Mouse (Mus musculus) hindbrain, embryonic 10.5 days (tissue): ENCODE data around the gene Rgs3. TPM values are rescaled to one million over a fixed set of nuclear protein-coding genes. Genes with fewer than 3 reads are reported as not detected.

Source experiments
- DNase-seq: peaks from one replicate; pipeline ENCODE4 v3.0.0-alpha.2; 2017; ENCODE audit warnings: low spot score
- H3K27ac ChIP-seq: fragments of 300-500 bp; sonication (generic); 2 replicates; pipeline ENCODE4 v1.5.1; 2016; ENCODE audit warnings: mild to moderate bottlenecking, moderate library complexity
- H3K27me3 ChIP-seq: fragments of 300-500 bp; sonication (generic); 2 replicates; pipeline ENCODE4 v1.6.1; 2016; ENCODE audit warnings: mild to moderate bottlenecking; ENCODE audit not compliant: poor library complexity, insufficient read depth, severe bottlenecking
- H3K36me3 ChIP-seq: fragments of 300-500 bp; sonication (generic); 2 replicates; pipeline ENCODE4 v1.6.1; 2016; ENCODE audit warnings: mild to moderate bottlenecking, moderate library complexity
- H3K4me1 ChIP-seq: fragments of 300-500 bp; sonication (generic); replicated peaks from 2 replicates; pipeline ENCODE4 v1.6.1; 2016; ENCODE audit warnings: mild to moderate bottlenecking
- H3K4me3 ChIP-seq: fragments of 300-500 bp; sonication (generic); 2 replicates; pipeline ENCODE4 v1.5.1; 2016; ENCODE audit warnings: mild to moderate bottlenecking, moderate library complexity
- H3K9me3 ChIP-seq: fragments of 300-500 bp; sonication (generic); 2 replicates; pipeline ENCODE4 v1.6.1; 2016; ENCODE audit warnings: mild to moderate bottlenecking, moderate library complexity
- WGBS: fragments of 180-500 bp; shearing (Covaris S2); methylation state at CpG from one replicate; pipeline ENCODE4 v1.1.7; 2016; 5-methylcytosine and 5-hydroxymethylcytosine counted together
- polyA plus RNA-seq: library from polyadenylated mRNA; unstranded; fragments of >200 nt; fragmentation: Nextera tagmentation; extraction: Ambion mirVana; gene quantifications from 2 replicates; pipeline ENCODE4 v1.2.1, GENCODE M21; 2016

Rgs3 gene
- polyA plus RNA-seq, 1 experiment from 2014 or later = 48.6 TPM

DNA sequence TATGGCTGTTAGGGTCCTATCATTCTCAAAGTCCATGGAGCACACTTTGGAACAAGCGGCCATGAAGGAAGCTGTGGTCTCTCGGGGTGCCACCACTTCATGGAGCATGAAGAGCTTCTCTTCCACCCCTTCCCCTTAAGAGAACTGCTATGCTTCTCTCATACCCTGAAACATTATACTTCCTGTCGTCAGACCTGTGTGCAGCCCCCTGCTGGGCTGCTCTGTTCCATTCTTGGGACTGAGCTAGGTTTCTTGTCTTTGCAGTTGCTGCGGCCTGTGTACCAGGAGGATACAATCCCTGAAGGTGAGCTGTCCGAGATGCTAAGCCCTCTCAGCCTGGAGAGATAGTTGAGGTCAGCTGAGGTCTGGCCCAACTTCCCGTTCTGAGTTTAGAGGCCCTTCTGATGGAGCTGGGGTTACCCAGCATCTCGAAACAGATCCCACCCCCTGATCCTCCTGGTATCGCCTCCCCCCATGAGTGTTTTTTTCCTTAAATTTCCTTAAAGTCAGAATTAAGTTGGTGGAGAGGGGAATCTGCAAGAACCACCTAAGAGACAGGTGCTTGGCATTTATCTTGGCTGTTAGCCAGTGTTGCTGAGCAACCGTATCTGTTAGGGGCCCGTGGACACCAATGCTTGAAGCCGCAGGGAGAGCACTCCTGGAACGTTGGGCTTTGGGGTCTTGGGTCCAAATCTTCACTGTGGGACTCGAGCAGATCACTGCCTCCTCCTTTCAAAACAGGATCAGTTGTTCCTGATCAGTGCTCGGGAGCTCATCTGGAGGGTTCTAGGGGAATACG lies 66.8 kb downstream of the Rgs3 start:
- DNase-seq = no peak
- Histone ChIP-seq H3K36me3 (peaks cover 9% of the 10 kb centered on the region; the same call in 1 of the 2 replicates), H3K27ac (peak overlapping the region; percentile 88), H3K4me3 (no peak overlapping the region), H3K27me3 (no peaks in the 10 kb centered on the region), H3K4me1 (peaks cover 95% of the 10 kb centered on the region), H3K9me3 (no peaks in the 10 kb centered on the region)
- WGBS = 80% methylated on average over 15 of the region's 15 CpGs

DNA sequence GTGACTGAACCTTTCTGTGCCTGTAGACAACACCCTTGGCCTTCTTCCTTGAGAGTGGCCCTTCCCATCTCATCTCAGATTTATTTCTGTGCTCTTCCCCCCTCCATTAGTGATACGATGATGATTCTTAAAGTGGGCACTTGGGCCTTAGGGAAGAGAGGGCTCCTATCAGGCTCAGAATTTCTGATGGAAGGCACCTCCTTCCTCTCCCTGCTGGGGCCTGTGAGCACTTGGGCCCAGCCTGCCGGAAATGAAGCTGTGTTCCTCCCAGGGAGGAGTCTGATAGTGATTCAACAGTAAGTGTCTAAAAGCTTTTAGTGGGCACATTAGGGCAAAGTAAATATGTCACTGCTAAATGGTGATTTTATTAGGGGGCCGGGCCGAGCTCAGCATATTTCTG lies 67.7 kb downstream of the Rgs3 start:
- no peaks in the 10 kb centered on the region for H3K27me3 ChIP-seq
- peak overlapping the region; percentile 46; the same call in 1 of the 2 replicates for H3K27ac ChIP-seq
- peaks cover 88% of the 10 kb centered on the region for H3K4me1 ChIP-seq
- H3K9me3 ChIP-seq = no peaks in the 10 kb centered on the region
- WGBS = 87% methylated on average over 4 of the region's 4 CpGs
- peaks cover 9% of the 10 kb centered on the region; the same call in 1 of the 2 replicates for H3K36me3 ChIP-seq
- DNase-seq = no peak
- no peak overlapping the region for H3K4me3 ChIP-seq

DNA sequence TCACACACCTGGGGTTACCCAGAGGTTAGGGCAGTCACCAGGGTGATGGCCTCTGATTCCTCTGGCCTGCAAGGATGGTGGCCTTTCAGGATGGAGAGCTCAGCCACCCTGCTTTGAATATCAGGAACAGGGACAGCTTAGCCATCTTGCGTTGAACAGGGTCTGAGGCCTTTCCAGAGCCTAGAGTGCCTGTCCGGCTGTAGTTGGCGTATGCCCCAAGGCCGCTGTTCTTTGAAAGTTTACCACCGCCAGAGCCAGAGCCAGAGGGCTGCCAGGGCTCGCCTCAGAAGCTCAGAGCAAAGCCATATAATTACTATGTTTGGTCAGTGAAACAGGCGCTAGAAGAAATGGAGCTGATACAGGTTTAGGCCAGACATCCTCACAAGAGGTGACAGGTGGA lies 68.9 kb downstream of the Rgs3 start:
- H3K4me3 ChIP-seq = no peak overlapping the region
- WGBS = 85% methylated on average over 7 of the region's 7 CpGs
- peaks cover 14% of the 10 kb centered on the region; the same call in 1 of the 2 replicates for H3K36me3 ChIP-seq
- no peak for DNase-seq
- no peaks in the 10 kb centered on the region for H3K9me3 ChIP-seq
- peaks cover 76% of the 10 kb centered on the region for H3K4me1 ChIP-seq
- no peaks in the 10 kb centered on the region for H3K27me3 ChIP-seq
- H3K27ac ChIP-seq = no peak overlapping the region

DNA sequence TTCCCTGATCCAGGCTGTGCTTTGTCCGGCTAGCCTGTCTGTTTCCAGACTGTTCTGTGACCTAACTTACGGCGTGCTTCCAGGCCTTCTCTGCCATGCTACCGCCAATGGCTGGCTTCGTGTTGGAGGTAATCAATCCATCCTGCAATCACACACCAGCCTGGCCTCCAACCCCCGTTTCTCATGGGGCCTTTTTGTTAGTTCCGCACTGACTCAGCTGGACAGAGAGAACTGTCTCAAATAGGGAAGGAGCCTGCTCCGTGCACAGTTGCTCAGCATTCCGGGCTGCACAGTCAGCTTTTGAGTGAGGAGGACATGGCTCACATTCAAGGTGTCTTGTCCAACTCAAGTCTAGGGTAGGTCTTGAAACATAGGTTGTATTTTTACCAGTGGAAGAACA lies 69.8 kb downstream of the Rgs3 start:
- H3K27me3 ChIP-seq = no peaks in the 10 kb centered on the region
- H3K27ac ChIP-seq = peak overlapping the region; percentile 60
- H3K4me3 ChIP-seq = no peak overlapping the region
- WGBS = 62% methylated on average over 9 of the region's 9 CpGs
- peaks cover 76% of the 10 kb centered on the region for H3K4me1 ChIP-seq
- no peak for DNase-seq
- peaks cover 14% of the 10 kb centered on the region; the same call in 1 of the 2 replicates for H3K36me3 ChIP-seq
- H3K9me3 ChIP-seq = no peaks in the 10 kb centered on the region

DNA sequence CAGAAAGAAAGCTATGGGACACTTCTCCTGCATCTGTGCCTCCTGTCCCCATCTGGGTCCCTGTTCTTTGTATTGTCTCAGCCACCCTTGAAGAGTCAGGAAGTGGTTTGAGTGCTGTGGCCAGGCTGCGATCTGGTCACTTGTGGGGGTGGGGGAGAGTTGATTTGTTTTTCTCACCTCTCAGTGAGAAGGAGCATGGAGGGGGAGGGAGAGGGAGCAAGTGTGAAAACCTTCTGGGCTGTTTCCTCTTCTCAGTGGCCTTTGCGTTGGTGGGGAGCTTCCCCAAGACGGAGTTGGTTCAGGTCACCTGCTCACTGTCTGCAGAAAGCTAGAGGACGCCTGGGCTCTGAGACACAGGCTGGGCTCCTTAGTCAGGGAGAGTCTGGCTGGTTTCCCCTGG lies 70.3 kb downstream of the Rgs3 start:
- WGBS = 48% methylated on average over 4 of the region's 4 CpGs
- Histone ChIP-seq H3K4me1 (peaks cover 75% of the 10 kb centered on the region), H3K27me3 (no peaks in the 10 kb centered on the region), H3K9me3 (no peaks in the 10 kb centered on the region), H3K36me3 (peaks cover 14% of the 10 kb centered on the region; the same call in 1 of the 2 replicates), H3K4me3 (no peak overlapping the region), H3K27ac (peak overlapping the region; percentile 60)
- no peak for DNase-seq

DNA sequence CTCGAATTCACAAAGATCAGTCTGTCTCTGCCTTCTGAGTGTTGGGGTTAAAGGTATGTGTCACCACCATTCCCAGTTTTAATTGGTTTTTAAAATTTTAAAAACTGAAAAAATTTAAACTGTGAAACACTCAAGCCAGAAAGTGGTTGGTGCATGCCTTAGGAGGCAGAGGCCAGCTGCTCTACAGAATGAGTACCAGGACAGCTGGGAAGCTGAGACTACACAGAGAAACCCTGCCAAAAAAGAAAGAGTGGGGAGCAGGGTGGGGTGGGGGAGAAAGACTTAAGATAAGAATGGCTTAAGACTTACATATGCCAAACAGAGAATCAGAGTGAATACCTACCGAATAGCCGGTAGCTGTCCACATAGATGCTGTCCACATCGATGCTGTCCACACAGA lies 73.6 kb downstream of the Rgs3 start:
- H3K27me3 ChIP-seq = 0 out of 2 replicates have a peak, but pooled peaks cover 5% of the 10 kb centered on the region
- 95% methylated on average over 4 of the region's 4 CpGs for WGBS
- H3K27ac ChIP-seq = no peak overlapping the region; the same call in 1 of the 2 replicates
- DNase-seq = no peak
- no peaks in the 10 kb centered on the region for H3K9me3 ChIP-seq
- H3K4me3 ChIP-seq = no peak overlapping the region
- H3K4me1 ChIP-seq = peaks cover 48% of the 10 kb centered on the region
- H3K36me3 ChIP-seq = 0 out of 2 replicates have a peak, but pooled peaks cover 5% of the 10 kb centered on the region

DNA sequence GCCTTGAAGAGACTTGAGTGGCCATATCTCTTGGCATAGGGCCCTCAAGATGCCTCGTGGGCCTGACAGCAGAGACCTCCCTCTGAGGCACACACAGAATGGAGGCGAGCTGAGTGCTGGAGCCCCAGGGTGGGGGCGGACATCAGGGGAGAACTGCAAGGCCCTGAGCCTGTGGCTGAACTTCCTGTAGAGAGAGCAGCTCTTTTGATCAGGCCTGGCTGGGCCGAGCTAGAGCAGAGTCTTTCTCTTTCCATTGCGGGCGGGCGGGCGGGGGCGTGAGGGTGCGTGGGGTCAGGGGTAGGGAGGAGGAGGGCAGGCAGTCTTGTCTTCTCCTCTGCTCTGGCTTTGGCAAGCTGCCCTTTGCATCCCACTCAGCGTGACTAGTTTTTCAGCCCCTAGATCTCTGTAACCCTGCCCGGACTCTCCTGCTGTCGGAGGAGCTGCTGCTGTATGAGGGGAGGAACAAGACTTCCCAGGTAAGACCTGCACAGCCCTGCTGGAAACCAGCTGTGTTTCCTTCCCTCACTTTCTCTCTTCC lies 74.5 kb downstream of the Rgs3 start:
- Histone ChIP-seq H3K27ac (peak overlapping the region; percentile 67), H3K4me3 (no peak overlapping the region), H3K9me3 (no peaks in the 10 kb centered on the region), H3K36me3 (0 out of 2 replicates have a peak, but pooled peaks cover 5% of the 10 kb centered on the region), H3K27me3 (0 out of 2 replicates have a peak, but pooled peaks cover 6% of the 10 kb centered on the region), H3K4me1 (peaks cover 40% of the 10 kb centered on the region)
- no peak for DNase-seq
- 52% methylated on average over 13 of the region's 13 CpGs for WGBS

DNA sequence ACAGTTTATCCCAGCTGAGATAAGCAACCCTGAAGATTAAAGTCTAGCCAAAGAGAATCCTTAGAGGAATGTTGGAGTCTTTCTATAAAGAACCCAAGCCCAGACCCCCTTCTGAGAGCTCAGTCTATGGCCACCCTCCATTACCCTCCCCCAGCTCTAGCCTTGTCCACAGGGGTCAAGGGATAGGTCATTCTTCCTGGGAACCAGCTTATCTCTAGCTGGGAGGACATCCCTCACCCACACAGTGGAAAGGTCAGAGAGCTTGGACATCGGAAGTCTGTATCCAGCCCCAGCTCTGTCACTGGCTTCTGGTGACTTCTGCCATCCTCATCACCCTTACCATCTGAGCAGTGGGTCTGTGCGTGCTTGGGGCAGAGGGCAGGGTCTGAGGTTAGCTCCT lies 75.2 kb downstream of the Rgs3 start:
- H3K27me3 ChIP-seq = peaks cover 10% of the 10 kb centered on the region; the same call in 1 of the 2 replicates
- WGBS = 79% methylated on average over 2 of the region's 2 CpGs
- no peak for DNase-seq
- H3K4me1 ChIP-seq = peaks cover 33% of the 10 kb centered on the region
- H3K4me3 ChIP-seq = no peak overlapping the region
- H3K36me3 ChIP-seq = 0 out of 2 replicates have a peak, but pooled peaks cover 5% of the 10 kb centered on the region
- H3K27ac ChIP-seq = no peak overlapping the region
- H3K9me3 ChIP-seq = no peaks in the 10 kb centered on the region

DNA sequence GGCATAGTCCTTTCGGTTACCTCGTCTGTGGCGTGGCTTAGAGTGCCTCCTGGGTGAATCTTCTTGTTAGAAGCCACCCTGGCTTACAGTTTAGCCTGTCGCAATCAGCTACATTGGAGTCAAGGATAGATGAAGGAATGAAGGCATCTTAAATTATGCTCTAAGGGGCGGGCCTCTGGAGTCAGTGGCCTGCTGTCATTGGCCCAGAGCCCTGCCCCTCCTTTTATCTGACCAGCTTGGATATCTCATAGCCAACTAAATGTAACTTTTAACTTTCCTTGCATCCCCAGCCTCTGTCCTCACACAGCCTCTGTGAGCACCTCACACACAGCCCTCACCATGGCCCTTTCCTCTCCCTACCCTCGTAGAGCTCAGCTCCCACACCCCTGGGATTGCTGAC lies 76.4 kb downstream of the Rgs3 start:
- 0 out of 2 replicates have a peak, but pooled peaks cover 11% of the 10 kb centered on the region for H3K36me3 ChIP-seq
- no peaks in the 10 kb centered on the region for H3K9me3 ChIP-seq
- WGBS = 91% methylated on average over 6 of the region's 6 CpGs
- DNase-seq = no peak
- H3K27me3 ChIP-seq = peaks cover 22% of the 10 kb centered on the region
- H3K4me3 ChIP-seq = no peak overlapping the region
- no peak overlapping the region for H3K27ac ChIP-seq
- H3K4me1 ChIP-seq = peaks cover 26% of the 10 kb centered on the region

DNA sequence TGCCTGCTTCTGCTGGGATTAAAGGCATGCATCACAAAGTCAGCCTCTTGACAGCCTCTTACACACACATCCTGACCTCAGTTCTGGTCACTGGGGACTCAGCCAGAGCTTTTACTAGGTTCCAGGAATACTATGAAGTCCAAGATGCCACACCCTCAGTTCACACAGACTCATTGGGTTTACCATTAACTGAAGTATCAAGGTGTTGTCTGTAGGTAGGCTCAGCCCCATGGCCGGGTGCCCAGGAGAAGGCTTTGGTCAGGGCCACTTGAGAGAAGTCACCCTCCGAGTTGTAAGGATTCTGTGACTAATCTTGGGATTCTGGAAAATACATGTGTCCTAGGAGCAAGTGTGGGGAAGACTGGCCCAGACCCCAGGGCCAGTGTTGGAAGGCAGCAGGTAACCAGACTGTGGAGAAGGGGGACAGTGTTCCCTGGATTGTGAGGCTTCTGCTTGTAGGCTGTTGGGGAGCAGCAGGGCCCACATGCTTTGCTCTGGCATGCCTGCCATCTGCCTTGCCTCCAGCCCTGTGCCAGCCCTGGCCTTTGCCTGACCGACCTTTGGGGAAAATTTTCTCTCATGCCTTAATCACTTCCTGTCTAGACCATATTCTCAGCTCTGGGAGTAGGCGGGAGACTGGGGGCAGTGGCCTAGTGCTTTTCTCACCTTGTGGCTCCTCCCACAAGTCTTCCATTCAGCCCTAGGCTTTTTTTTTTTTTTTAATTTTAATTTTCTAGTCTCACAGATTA lies 78.4 kb downstream of the Rgs3 start:
- no peak overlapping the region for H3K27ac ChIP-seq
- H3K27me3 ChIP-seq = peaks cover 42% of the 10 kb centered on the region
- peaks cover 40% of the 10 kb centered on the region for H3K4me1 ChIP-seq
- 0 out of 2 replicates have a peak, but pooled peaks cover 6% of the 10 kb centered on the region for H3K36me3 ChIP-seq
- no peak for DNase-seq
- H3K4me3 ChIP-seq = no peak overlapping the region
- 84% methylated on average over 4 of the region's 4 CpGs for WGBS
- no peaks in the 10 kb centered on the region for H3K9me3 ChIP-seq

DNA sequence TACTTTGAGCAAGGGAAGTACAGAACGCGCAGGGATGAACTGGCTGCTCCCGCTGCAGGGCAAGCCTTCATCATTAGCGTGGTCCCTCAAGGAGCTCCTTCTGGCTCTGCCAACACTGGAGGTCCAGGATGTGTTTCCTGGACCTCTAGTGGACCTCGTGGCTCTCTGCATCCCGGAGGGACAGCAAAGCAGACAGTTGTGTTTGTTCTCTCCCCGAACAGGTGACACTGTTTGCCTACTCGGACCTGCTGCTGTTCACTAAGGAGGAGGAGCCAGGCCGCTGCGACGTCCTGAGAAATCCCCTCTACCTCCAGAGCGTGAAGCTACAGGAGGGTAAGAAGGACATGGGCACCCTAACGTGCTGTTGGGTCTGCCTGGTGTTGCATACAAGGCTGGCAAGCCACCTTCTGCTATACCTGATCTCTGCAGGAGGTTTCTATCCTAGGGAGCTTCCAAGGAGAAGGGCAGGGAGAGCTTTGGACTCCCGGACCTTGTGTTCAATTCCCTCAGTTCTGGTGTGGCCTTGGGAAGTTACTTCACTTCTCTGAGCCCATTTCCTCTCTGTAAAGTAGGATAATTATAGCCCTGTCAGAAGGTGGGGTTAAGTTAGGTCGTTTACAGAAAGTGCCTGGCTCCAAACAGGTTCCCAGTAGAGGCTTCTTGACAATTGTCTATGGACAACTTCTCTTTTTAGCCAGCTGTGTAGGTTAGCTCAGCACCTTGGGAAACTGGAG lies 81.0 kb downstream of the Rgs3 start:
- Histone ChIP-seq H3K36me3 (peaks cover 7% of the 10 kb centered on the region; the same call in 1 of the 2 replicates), H3K4me3 (no peak overlapping the region), H3K4me1 (peaks cover 41% of the 10 kb centered on the region), H3K27me3 (peaks cover 63% of the 10 kb centered on the region), H3K27ac (peak overlapping the region; percentile 50), H3K9me3 (no peaks in the 10 kb centered on the region)
- 72% methylated on average over 15 of the region's 15 CpGs for WGBS
- no peak for DNase-seq

DNA sequence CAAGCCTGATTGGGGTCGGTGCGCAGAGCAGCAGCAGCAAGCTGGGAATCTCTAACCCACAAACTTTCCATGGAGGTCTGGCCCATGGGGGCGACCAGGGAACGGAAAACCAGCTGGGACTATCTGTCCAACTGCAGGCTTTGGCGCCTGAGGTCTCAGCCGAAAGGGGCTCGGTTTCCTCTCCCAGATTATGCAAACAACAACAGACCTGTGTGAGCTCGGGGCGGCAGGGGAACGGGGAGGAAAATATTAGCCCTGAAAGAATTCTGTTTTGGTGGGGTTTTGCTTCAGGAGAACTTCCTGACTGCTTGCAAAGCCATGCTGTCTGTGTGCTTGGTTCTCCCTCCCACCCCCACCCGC lies 81.6 kb downstream of the Rgs3 start:
- H3K27me3 ChIP-seq = peaks cover 68% of the 10 kb centered on the region
- peaks cover 10% of the 10 kb centered on the region for H3K36me3 ChIP-seq
- DNase-seq = no peak
- peak overlapping the region; percentile 50 for H3K27ac ChIP-seq
- no peaks in the 10 kb centered on the region for H3K9me3 ChIP-seq
- no peak overlapping the region for H3K4me3 ChIP-seq
- H3K4me1 ChIP-seq = peaks cover 41% of the 10 kb centered on the region
- 45% methylated on average over 11 of the region's 11 CpGs for WGBS
